Comparison of ENCODE assay signal across 20 mouse cellular contexts in the genomic region with DNA sequence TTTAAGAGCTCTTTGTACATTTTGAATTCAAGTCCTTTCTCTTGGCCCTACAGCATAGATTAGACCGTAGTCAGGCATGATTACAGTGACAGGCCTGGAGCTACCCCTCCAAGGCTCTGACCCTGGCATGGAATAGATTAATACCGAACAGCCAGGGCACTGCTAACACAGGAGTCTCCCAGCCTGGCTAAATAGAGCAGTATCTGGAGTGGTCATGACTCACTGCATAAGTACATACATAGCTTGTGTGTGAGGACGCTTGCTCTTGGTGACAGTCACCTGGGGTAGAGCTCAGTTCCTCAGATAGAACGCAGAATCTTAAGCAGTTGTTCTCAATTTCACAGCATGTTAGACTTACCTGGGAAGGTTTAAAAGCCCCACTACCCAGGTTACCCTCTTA.
DNase-seq lines count a peak whose midpoint lies in the region; ATAC-seq lines count a peak whose summit lies in the region.
"Had no signal": no experiment of that assay in that cellular context is flagged by ENCODE, and none has a peak within 500 bp of the region (broad histone marks: within the 10 kb centered on the region; RNA-seq: fewer than 3 reads in every experiment).

No protein-coding gene starts in this region.

- H3K9me3 ChIP-seq in kidney, embryonic 14.5 days (ENCODE audit: control insufficient read depth, low read length) = no peaks in the 10 kb centered on the region
- H3K9me3 ChIP-seq in kidney, embryonic 15.5 days (replicated peaks) = no peaks in the 10 kb centered on the region
- no peaks in the 10 kb centered on the region for H3K9me3 ChIP-seq in stomach, embryonic 16.5 days (replicated peaks; ENCODE audit: control insufficient read depth, low read length)
- H3K9me3 ChIP-seq: embryonic facial prominence, embryonic 13.5 days; heart, embryonic 12.5 days; hindbrain, embryonic 10.5 days had no signal

- no peak overlapping the region for H3K27ac ChIP-seq in kidney, embryonic 14.5 days (ENCODE audit: low read depth, low read length)
- no peak overlapping the region for H3K27ac ChIP-seq in kidney, embryonic 15.5 days
- H3K27ac ChIP-seq in stomach, embryonic 16.5 days (ENCODE audit: low read length) = no peak overlapping the region
- H3K27ac ChIP-seq: embryonic facial prominence, embryonic 13.5 days; heart, adult 2 months; hindbrain, embryonic 10.5 days; hindbrain, embryonic 14.5 days had no signal

- 0 out of 2 replicates have a peak, but pooled peaks cover 7% of the 10 kb centered on the region for H3K4me1 ChIP-seq in kidney, embryonic 14.5 days (ENCODE audit: control insufficient read depth, insufficient read depth, low read length)
- peaks cover 8% of the 10 kb centered on the region for H3K4me1 ChIP-seq in kidney, embryonic 15.5 days
- H3K4me1 ChIP-seq in stomach, embryonic 16.5 days (ENCODE audit: control insufficient read depth, insufficient read depth, low read length) = peaks cover 9% of the 10 kb centered on the region; the same call in 1 of the 2 replicates
- H3K4me1 ChIP-seq: embryonic facial prominence, embryonic 13.5 days had no signal

- no peak overlapping the region for H3K4me2 ChIP-seq in kidney, embryonic 14.5 days (replicated peaks; ENCODE audit: low read depth, low read length)
- no peak overlapping the region for H3K4me2 ChIP-seq in kidney, embryonic 15.5 days
- no peak overlapping the region for H3K4me2 ChIP-seq in stomach, embryonic 16.5 days (ENCODE audit: low read depth, low read length)
- H3K4me2 ChIP-seq: embryonic facial prominence, embryonic 13.5 days; heart, embryonic 12.5 days; hindbrain, embryonic 14.5 days had no signal

- H3K36me3 ChIP-seq in kidney, embryonic 14.5 days (ENCODE audit: control insufficient read depth, insufficient read depth, low read length) = 0 out of 2 replicates have a peak, but pooled peaks cover 2% of the 10 kb centered on the region
- H3K36me3 ChIP-seq in kidney, embryonic 15.5 days = no peaks in the 10 kb centered on the region
- no peaks in the 10 kb centered on the region; the same call in 1 of the 2 replicates for H3K36me3 ChIP-seq in stomach, embryonic 16.5 days (ENCODE audit: control insufficient read depth, insufficient read depth, low read length)
- H3K36me3 ChIP-seq: heart, embryonic 12.5 days; hindbrain, embryonic 10.5 days had no signal

- peak; percentile 42; the same call in 1 of the 2 replicates for ATAC-seq in frontal cortex, adult (ENCODE audit: low TSS enrichment)
- no peak for ATAC-seq in kidney, embryonic 14.5 days (ENCODE audit: low FRiP score, low TSS enrichment)
- ATAC-seq in kidney, embryonic 15.5 days (replicated peaks; ENCODE audit: low FRiP score) = no peak
- peak; percentile 56; the same call in 1 of the 2 replicates for ATAC-seq in stomach, embryonic 16.5 days (ENCODE audit: insufficient read depth, low FRiP score)
- ATAC-seq: forebrain, embryonic 14.5 days had no signal

- no peak overlapping the region for H3K4me3 ChIP-seq in kidney, embryonic 14.5 days (ENCODE audit: low read length)
- no peak overlapping the region for H3K4me3 ChIP-seq in kidney, embryonic 15.5 days (replicated peaks)
- H3K4me3 ChIP-seq in stomach, embryonic 16.5 days (replicated peaks; ENCODE audit: low read length) = no peak overlapping the region
- H3K4me3 ChIP-seq: embryonic facial prominence, embryonic 13.5 days; heart, adult 2 months; heart, embryonic 12.5 days; hindbrain, embryonic 10.5 days had no signal

- no peak for DNase-seq in frontal cortex, postnatal 14 days (ENCODE audit: low spot score in 2 of 2)
- DNase-seq in lung, postnatal 25 days (ENCODE audit: low spot score) = peak; percentile 28
- DNase-seq in lung, postnatal 10 days = no peak
- no peak for DNase-seq in urinary bladder, adult 2 months (ENCODE audit: low spot score)
- DNase-seq: adrenal gland, postnatal 10 days; cerebellum, adult 11-12 months; cerebellum, adult 9-11 months; cerebellum, postnatal 36 days; gastrocnemius, postnatal 10 days; heart, postnatal 14 days had no signal

- WGBS in kidney, embryonic 14.5 days = 91% methylated on average over 4 of the region's 4 CpGs
- 89% methylated on average over 4 of the region's 4 CpGs for WGBS in kidney, embryonic 15.5 days
- WGBS in stomach, embryonic 16.5 days = 72% methylated on average over 4 of the region's 4 CpGs

- H3K27me3 ChIP-seq in kidney, embryonic 14.5 days (ENCODE audit: control insufficient read depth, insufficient read depth, low read length) = no peaks in the 10 kb centered on the region
- H3K27me3 ChIP-seq in kidney, embryonic 15.5 days = no peaks in the 10 kb centered on the region
- H3K27me3 ChIP-seq in stomach, embryonic 16.5 days (ENCODE audit: control insufficient read depth, insufficient read depth, low read length) = no peaks in the 10 kb centered on the region
- H3K27me3 ChIP-seq: embryonic facial prominence, embryonic 13.5 days; heart, embryonic 12.5 days had no signal

- H3K9ac ChIP-seq in kidney, embryonic 14.5 days (ENCODE audit: low read depth, low read length) = 0 out of 2 replicates have a peak overlapping the region, but pooled peaks have one; percentile 18
- H3K9ac ChIP-seq in kidney, embryonic 15.5 days = no peak overlapping the region
- H3K9ac ChIP-seq in stomach, embryonic 16.5 days (ENCODE audit: low read length) = no peak overlapping the region
- H3K9ac ChIP-seq: embryonic facial prominence, embryonic 13.5 days; hindbrain, embryonic 14.5 days had no signal

Comparison
In these comparisons a context has a peak if more than half of its experiments do, and no peak if none do; other contexts are left out.
1. ATAC-seq: peak in frontal cortex, adult (single experiment) and stomach, embryonic 16.5 days (single experiment); none in kidney, embryonic 14.5 days (single experiment) and kidney, embryonic 15.5 days (single experiment).